Mouse (Mus musculus) left cerebral cortex, postnatal 36 days (tissue): ENCODE data around the gene Kank2. TPM values are rescaled to one million over a fixed set of nuclear protein-coding genes. Genes with fewer than 3 reads are reported as not detected.

Experiments used
- DNase-seq, 2 experiments: peaks; one replicate each; pipeline ENCODE4 v3.0.0; 2021 to 2022; ENCODE audit warnings: low spot score in 2 of 2, mixed read lengths in 1 of 2
- intact Hi-C: fragments of 180-260 bp; cut with DNase I; formaldehyde crosslinking; loops from one replicate; pipeline ENCODE4 v1.15.1; 2025
- total RNA-seq, 2 experiments: library from RNA; stranded (reverse); gene quantifications; 2 replicates each; pipeline ENCODE4 v1.2.3; 2021

The Kank2 gene
- 1 to 10 TPM; 6.5 to 8.4 TPM for total RNA-seq

DNA sequence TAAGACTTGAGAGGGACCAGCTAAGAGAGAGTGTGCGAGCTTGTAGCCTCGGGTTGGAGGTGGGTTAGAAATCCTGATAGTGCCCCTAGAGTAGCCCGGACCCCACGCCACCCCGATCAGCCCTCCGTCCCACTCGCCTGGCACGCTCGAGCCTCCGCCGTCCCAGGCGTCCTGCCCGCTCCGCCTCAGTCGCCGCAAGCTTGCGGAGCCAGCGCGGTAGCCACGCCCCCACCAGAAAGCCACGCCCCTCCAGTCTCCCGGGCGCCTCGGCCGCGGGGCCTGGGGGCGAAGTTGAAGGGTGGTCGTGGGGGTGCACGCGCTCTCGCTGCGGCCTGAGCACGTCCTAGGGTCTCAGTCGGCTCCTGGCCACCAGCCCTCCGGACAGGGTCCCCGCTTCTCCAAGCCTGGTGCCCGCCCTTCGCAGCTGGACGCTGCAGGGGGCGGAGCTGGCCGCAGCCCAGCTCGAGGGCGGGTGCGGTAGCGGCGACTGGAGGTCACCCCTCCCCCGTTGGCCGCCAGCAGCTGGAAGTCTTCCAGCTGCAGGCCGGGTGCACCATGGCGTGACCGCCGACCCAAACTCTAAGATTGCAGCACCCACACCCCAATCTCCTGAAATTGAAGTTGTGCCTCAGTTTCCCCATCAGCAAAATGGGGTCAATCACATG, at the start of gene Kank2:
Kank2 (minus strand) TSS at position 400 of the 665 bp plus-strand sequence.
- intact Hi-C loops = no loop called here
- DNase-seq = peak; percentile 65 to 73

GRCm38 (mm10) chr9:21847926-21848325, 49.4 kb upstream of the Kank2 start:
- intact Hi-C loops = no loop called here
- no peak for DNase-seq

DNA sequence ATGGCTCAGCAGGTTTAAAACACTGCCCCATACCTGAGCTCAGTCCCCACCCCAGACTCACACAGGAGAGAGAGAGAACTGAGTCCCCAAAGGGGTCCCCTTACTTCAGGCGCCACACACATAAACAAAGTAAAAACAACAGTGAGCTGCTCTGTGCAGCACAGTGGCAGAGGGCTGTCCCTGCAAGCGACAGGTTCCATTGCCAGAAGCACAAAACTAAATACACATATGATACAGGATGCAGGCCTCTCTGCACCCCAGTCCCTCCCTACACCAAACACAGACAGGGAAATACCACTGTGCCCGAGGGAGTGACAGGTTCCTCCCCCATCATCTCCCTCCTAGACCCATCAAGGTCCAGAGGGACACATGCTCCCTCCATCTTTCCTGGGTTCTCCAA, 48.9 kb upstream of the Kank2 start:
- intact Hi-C loops = no loop called here

DNA sequence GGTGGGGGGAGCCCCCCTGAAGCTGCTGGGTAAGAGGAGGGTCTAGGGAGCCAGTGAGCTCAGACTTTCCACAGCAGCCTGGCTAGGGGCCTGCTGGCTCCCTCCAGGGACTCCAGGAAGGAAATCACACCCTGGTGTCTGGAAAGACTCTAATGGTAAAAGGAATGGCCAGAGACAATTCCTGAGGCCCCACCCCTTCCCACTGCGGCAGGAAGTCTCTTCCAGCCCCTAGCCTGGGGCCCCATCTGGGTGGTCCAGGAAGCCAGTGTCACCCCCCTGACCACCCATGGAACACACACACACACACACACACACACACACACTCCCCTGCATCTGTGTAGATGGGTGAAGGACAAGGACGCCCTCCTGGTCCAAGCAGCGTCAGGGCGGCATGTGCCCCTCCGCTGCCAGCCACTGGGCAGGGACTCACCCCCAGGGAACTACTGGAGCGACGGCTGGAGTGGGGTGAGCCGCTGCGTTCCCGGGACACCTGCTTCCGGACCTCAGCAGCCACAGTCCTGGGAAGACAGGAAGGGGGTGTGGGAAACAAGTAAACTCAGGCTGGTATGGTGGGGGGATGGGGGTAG, 48.3 kb upstream of the Kank2 start:
- DNase-seq = no peak
- intact Hi-C loops = no loop called here

More for the DNA sequence above, 48.9 kb upstream of the Kank2 start:
- no peak for DNase-seq

DNA sequence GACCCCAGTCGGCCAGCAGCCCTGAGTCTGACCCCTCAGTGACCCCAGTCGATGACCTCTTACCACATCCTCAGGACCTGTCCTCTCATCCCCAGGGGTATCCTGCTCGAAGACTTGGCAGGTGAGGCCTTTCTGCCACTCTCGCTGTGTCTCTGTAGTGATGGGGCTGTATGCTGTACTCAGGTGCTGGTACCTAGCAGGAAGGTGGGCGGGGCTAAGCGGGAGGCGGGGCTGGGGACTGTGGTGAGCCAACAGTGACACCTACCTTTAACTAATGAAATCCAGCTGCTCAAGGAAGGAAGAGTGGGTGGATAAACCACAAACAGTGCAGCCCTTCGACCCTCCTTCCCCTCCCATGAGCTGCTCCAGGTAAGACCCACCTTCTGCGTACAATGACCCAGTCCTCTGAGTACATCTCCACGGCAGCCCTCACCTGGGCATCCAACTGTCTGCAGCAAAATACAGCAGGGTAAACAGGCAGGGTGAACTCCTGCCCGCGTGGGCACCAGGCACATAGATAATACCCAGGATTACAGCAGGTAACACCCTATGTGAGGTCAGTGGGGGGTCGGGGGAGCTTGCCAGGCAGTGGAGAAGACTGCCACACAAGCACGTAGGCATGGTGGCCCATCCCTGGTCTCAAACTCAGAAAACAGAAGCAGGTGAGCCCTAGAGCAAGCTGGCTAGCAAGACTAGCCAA, 47.0 kb upstream of the Kank2 start:
- DNase-seq = no peak
- intact Hi-C loops = no loop called here

GRCm38 (mm10) chr9:21843086-21843485, 44.5 kb upstream of the Kank2 start:
- no peak for DNase-seq
- intact Hi-C loops = no loop called here

DNA sequence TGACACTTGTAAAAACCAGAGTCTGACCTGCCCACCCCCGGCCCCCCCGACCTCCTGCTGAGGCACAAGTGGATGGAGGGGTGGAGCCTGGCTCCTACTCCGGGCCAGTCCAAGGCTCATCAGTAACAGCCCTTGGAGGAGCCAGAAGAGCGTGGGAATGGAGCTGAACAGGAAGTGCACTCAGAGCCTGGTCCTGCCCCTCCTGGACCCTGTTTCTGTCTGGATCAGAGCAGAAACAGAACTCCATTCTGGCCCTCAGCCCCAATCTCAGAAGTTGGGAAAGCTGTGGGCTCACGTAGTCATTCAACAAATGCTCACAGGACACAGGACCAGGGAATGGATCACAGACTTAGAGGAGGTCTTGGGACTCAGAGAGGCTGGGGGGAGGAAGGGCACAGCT, 43.8 kb upstream of the Kank2 start:
- DNase-seq = no peak
- intact Hi-C loops = no loop called here

DNA sequence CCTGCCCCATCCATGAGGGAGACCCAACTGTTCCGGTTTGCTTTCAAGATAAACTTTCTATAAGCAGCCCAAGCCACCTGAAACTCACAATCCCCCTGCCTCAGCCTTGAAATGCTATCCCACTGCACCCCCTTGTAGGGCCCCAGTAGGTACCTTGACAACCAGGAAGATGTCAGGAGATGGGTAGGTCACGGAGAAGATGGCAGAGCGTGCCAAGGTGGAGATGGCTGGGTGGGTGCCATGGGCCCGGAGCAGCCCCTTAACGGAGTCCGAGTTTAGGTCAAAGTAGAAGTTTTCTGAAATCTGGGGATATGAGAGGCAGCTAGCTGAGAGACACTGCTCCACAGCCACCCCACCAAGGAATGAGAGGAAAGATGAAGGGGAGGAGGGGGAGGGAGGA, 42.8 kb upstream of the Kank2 start:
- DNase-seq = no peak
- intact Hi-C loops = no loop called here

GRCm38 (mm10) chr9:21840115-21840787, 41.7 kb upstream of the Kank2 start:
- intact Hi-C loops = loop anchor here (1.0 kb wide), 1 partner anchor 31 kb away; no protein-coding TSS in a partner anchor
- DNase-seq = no peak

DNA sequence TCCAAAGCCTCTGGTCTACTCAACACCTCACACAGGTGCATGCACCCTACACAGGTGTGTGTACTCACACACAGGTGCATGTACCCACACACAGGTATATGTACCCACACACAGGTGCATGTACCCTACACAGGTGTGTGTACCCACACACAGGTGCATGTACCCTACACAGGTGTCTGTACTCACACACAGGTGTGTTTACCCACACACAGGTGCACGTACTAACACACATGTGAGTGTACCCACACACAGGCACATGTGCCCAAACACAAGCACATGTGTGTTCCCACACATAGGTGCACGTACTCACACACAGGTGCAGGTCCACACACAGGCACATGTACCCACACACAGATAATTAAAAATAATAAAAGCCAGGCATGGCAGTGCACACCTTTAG, 39.1 kb upstream of the Kank2 start:
- intact Hi-C loops = no loop called here
- DNase-seq = no peak

DNA sequence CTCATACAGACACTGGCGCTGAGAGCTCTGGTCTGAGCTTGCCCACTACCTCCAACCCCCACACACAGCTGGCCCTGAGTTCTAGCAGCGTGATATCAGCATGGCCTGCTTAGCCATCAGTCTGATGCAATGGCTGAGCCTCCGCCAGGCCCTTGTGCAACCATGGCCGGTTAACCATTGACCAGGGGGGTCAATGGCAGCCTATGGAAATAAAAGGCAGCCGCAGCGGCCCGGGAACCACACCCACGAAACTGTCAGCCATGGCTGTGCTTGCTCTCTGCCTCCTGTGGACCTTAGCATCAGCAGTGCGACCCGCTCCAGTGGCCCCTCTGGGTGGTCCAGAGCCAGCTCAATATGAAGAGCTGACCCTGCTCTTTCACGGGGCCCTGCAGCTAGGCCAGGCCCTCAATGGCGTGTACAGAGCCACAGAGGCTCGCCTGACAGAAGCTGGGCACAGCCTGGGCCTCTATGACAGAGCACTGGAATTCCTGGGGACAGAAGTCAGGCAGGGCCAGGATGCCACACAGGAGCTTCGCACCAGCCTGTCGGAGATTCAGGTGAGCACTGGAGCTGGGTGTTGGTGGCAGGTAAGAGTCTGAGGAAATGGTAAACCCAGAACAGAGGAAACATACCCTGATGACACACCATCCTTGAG, 36.8 kb upstream of the Kank2 start, which contains the start of gene Angptl8:
Angptl8 (plus strand) TSS at position 253 of the 655 bp plus-strand sequence.
- intact Hi-C loops = no loop called here
- DNase-seq = no peak

DNA sequence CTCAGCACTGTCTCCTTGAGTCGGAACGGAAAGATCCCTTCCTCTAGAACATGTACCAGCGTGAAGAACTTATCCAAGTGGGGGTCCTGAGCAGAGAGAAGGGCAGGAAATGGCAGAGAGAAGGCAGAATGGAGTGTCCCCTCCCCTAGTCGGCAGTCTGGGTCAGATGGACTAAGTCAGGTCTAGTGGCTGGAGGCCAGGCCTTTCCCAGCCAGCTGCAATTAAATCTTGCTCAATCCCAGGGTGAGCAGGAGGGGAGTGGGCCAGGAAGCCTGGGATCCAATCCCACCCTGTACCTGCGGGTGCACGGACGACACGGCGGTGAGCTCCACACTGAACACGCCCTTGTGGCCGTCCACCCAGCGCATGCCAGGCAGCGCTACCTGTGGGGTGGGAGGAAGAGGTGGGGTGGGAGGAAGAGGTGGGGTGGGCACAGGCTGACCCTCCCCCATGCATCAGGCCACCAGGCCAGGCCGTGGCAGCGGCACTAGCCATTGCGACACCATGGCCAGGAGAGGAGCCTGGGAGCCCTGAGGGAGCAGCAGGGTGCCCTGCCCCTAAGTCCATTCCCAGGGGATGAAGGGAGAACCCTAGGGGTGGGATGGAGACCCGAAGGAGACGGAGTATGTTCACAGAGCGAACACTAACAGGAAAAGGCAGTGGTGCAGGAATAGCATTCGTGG, 33.2 kb upstream of the Kank2 start:
- DNase-seq = no peak
- intact Hi-C loops = no loop called here

DNA sequence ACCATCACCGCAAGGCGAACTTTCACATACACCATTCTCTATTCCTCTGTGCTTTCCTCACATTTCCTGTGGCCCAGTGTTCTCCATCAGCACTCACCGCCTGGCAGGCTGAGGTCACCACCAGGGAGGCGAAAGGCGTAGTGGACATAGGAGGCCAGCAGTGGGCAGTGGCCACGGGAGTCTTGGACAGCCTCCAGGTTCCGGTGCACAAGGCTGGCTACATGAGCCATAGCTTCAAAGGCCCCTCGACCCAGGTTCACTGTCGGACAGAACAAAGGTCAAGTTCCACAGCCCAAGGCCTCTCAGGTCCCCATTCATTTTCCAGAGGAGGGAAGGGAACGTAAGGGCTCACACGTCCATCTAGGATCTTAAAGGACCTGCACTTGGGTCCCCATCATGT, 32.4 kb upstream of the Kank2 start:
- DNase-seq = no peak
- intact Hi-C loops = no loop called here

DNA sequence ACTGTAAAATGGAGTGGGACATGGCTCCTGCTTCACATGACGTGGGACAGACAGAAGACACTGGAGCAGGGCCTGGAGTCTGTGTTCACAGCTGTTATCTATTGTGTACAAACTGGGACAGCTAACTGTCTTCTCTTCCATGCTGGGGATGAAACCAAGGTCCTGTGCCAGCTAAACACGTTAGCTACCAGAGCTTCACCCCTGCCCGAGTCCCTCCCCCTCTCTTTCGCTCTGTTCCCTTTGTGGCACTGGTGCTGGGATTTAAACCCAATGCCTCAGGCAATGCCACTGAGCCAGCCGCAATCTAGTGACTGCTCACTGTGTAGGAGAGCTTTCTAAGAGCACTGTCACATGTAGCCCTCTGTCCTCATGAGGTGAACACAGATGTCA, 31.9 kb upstream of the Kank2 start:
- intact Hi-C loops = no loop called here
- DNase-seq = no peak

- intact Hi-C loops = no loop called here
- no peak for DNase-seq
Measured at GRCm38 (mm10) chr9:21829834-21830460, 31.4 kb upstream of the Kank2 start.

- DNase-seq = no peak
- intact Hi-C loops = no loop called here
Measured at GRCm38 (mm10) chr9:21824366-21824765, 25.8 kb upstream of the Kank2 start.

DNA sequence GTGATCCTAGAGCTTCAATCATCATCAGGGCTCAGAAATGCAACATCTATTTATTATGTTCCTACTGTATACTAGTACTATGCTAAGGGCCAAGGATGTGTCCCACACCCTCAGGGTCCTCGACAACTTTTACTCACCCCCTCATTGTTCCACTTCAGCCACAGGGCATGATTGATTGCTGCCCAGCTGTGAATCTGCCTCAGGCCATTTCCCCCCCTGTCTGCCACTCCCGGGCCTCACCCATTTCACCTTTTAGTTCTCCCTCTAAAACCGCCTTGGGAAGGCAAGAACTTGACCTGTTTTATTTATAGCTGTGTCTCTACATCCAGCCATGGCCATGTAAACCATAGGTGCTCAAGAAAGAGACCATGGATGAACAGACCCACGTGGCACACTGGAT, 25.4 kb upstream of the Kank2 start:
- intact Hi-C loops = no loop called here
- no peak for DNase-seq

DNA sequence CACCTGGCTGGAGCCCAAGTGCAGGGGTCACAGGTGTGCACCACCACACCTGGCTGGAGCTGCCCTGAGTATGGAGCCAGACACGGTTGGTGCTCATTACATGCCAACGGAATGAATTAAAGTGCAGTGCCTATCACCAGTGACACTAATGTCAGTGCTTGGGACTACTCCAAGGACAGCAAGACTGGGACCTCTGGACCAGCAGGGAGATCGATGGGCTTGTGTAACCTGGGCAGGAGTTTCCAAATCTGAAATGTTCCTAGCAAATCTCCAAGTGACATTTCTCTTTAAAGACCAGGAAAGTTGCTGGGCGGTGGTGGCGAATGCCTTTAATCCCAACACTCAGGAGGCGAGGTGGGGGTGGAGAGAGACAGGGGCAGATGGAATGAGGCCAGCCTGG, 24.1 kb upstream of the Kank2 start:
- no peak for DNase-seq
- intact Hi-C loops = no loop called here

GRCm38 (mm10) chr9:21820183-21820582, 21.6 kb upstream of the Kank2 start:
- intact Hi-C loops = no loop called here
- DNase-seq = no peak
